Mouse (Mus musculus) kidney, adult 2 months (tissue): ENCODE results near the gene Cracr2a. TPM values are rescaled to one million over a fixed set of nuclear protein-coding genes. Genes with fewer than 3 reads are reported as not detected.

Experiments used
- DNase-seq: peaks from one replicate; pipeline ENCODE4 v3.0.0; 2021
- H3K27ac ChIP-seq: fragments of 200-500 bp; 2 replicates; pipeline ENCODE4 v1.5.1; 2012; ENCODE audit warnings: low read depth, low read length, control low read depth, inconsistent platforms; ENCODE audit not compliant: insufficient read depth
- H3K27me3 ChIP-seq: fragments of 200-500 bp; replicated peaks from 2 replicates; pipeline ENCODE4 v1.6.1; 2012; ENCODE audit warnings: mild to moderate bottlenecking, moderate library complexity, low read length, inconsistent platforms; ENCODE audit not compliant: control insufficient read depth, insufficient read depth
- H3K36me3 ChIP-seq: fragments of 200-500 bp; 2 replicates; pipeline ENCODE4 v1.6.1; 2012; ENCODE audit warnings: mild to moderate bottlenecking, moderate library complexity, low read length, inconsistent platforms; ENCODE audit not compliant: control insufficient read depth, insufficient read depth
- H3K4me1 ChIP-seq: fragments of 200-500 bp; 2 replicates; pipeline ENCODE4 v1.6.1; 2011; ENCODE audit warnings: low read length; ENCODE audit not compliant: control insufficient read depth, insufficient read depth
- H3K4me3 ChIP-seq: fragments of 200-500 bp; 2 replicates; pipeline ENCODE4 v1.5.1; 2011; ENCODE audit warnings: mild to moderate bottlenecking, low read depth, low read length, control low read depth; ENCODE audit not compliant: insufficient read depth
- CTCF ChIP-seq: fragments of 200-500 bp; conservative IDR thresholded peaks from 2 replicates; pipeline ENCODE4 v1.5.1; 2011; ENCODE audit warnings: low read depth, mild to moderate bottlenecking, control low read depth, low read length, moderate library complexity, mixed read lengths; ENCODE audit not compliant: insufficient read depth, insufficient read length
- POLR2A ChIP-seq: fragments of 200-500 bp; IDR thresholded peaks from one replicate; pipeline ENCODE4 v1.6.1; 2011; ENCODE audit warnings: low read depth, low read length, control low read depth
- WGBS: fragments of 180-500 bp; shearing (Covaris S2); methylation state at CpG from one replicate; pipeline ENCODE4 v1.1.7; 2018; 5-methylcytosine and 5-hydroxymethylcytosine counted together
- polyA plus RNA-seq: library from polyadenylated mRNA; depleted of rRNA; stranded (reverse); fragments of >200 nt; gene quantifications from 2 replicates; pipeline ENCODE4 v1.2.3, GENCODE M21; 2012; rRNA removed

The Cracr2a gene
- polyA plus RNA-seq, 1 experiment, result 0.59 TPM

GRCm38 (mm10) chr6:127719875-127720274, 158.7 kb downstream of the Cracr2a start:
- H3K4me3 ChIP-seq, result no peak overlapping the region
- H3K27ac ChIP-seq, result no peak overlapping the region
- no peaks in the 10 kb centered on the region for H3K36me3 ChIP-seq
- no peaks in the 10 kb centered on the region; the same call in 1 of the 2 replicates for H3K27me3 ChIP-seq
- no peak for DNase-seq
- TF ChIP-seq POLR2A, result no peak
- no peak for TF ChIP-seq CTCF
- WGBS, result 71% methylated on average over 14 of the region's 14 CpGs
- no peaks in the 10 kb centered on the region for H3K4me1 ChIP-seq

- WGBS, result 55% methylated on average over 8 of the region's 8 CpGs
- no peak for DNase-seq
- H3K36me3 ChIP-seq, result no peaks in the 10 kb centered on the region
- H3K27ac ChIP-seq, result no peak overlapping the region
- TF ChIP-seq POLR2A, result no peak
- no peak for TF ChIP-seq CTCF
- no peak overlapping the region for H3K4me3 ChIP-seq
- H3K4me1 ChIP-seq, result no peaks in the 10 kb centered on the region
- H3K27me3 ChIP-seq, result no peaks in the 10 kb centered on the region
Observed at GRCm38 (mm10) chr6:127723126-127723525, 162.0 kb downstream of the Cracr2a start.

Other genes starting within 250 kb of the Cracr2a start
- gene Parp11, start 114.5 kb upstream of the Cracr2a start, polyA plus RNA-seq, result 6.0 and 6.8 TPM in 2 replicates
- gene Prmt8, start 208.1 kb downstream of the Cracr2a start, polyA plus RNA-seq, result not detected in 2 replicates